Mouse (Mus musculus): ENCODE measurements around the gene Slc39a11.
"Not testable (repeated sequence)": the region's sequence is repeated elsewhere in the genome, so short reads cannot be mapped to it uniquely, and the experiment has no call there.

Gene Slc39a11

DNA sequence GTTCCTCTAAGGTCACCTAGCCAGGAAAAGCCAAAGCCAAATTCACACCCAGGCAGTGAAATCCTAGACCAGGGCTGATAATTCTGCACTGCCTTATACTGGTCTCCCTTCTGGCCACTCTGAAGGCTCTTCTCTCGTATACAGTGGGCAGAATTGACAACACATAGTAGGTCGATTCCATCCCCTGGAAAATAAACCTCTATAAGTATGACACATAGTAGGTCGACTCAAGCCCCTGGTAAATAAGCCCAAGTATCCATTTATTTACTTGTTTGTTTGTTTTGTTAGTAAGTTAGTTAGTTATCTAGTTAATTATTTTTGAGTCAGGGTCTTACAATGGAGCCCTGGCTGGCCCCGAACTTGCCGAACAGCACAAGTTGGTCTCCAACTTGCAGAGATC lies 54.7 kb downstream of the Slc39a11 start:
- no peak for DNase-seq (ENCODE audit: low spot score)

DNA sequence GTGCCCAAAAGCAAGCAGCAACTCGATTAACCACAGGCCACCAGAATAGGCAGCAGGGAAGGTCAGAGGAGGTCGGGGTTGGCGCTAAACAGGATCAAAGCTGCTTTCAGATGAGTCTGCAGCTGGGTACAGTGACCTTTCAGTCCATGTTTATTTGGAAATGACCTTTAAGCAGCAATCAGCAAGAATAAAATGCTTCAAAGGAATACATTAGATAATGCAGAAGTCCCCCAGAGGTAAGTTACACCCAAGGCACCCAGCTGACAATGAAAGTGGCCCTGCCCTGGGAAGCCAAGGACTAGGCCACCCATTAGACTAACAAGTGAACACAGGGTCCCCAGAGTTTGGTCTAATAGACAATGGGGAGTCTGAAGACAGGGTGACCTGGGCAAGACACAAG lies 60.9 kb downstream of the Slc39a11 start:
- DNase-seq (ENCODE audit: low spot score) = no peak

DNA sequence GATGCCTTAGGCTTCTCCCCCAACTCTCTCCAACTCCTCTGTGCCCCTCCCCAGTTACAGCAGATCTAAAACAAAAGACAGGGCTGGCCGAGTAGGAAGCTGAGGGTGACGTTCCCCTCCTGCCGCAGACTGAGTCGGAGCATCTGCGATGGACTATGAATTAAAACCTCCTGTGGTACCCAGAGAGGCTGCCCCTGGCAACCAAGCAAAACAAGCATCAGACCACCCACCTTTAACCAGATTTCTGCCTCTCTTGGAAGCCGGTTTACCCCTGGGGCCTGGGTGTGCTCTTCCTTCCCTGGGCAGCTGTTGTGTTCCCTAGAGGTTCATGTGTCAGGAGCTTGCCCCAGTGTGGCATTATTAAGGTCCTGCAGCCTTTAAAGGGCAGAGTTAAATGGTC lies 63.5 kb downstream of the Slc39a11 start:
- no peak for DNase-seq (ENCODE audit: low spot score)

DNA sequence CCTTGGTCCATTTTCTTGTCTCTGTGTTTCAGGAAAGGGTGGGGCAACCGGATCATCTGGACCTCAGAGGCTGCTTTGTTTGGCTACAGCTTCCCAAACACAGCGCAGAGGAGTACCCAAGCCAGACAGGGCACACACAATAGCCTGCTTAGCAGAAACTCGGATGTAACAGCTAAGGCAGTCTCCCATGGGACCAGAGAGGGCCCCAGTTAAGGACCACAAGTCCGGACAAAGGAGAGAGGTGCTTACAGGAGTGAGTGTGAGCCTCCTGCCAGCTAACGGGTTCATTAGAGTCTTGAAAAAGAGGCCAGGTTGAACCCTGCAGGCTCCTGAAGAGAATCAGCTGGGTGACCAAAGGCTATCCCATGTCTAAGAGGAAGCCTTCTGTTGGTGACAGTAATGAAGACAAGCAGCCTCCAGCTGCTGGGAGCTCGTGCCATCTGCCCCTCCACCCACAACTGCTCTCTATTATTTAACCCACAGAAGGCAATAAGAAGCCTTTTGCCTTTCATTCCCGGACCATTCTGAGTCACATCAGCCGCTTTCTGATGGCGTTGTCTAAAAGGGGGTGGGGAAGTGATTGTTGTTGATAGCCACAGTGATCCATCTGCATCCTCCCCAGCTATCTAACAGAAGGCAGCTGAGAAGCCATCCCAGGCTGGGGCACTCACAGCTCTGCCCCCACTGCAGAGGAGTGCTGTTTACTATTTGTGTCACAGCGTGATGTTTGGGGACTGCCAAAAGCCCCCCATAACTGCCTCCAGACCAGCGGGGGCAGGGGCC lies 65.8 kb downstream of the Slc39a11 start:
- peak; percentile 29 for DNase-seq (ENCODE audit: low spot score)

DNA sequence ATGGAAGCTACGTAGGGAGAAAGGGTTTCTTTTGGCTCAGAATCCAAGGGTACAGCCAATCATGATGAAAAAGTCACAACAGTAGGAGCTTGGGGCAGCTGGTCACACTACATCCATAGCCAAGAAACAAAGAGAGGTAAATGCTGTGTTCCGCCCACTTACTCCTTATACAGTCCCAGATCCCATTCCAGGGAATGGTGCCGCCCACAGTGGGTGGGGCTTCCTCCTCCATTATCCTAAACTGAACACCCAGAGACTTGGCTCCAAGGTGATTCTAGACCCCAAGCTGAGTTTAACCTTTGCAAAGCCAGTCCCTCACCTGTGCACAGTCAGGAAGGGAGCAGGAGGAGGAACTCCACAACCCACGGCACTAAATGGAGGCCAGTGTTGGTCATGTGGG lies 72.7 kb downstream of the Slc39a11 start:
- DNase-seq (ENCODE audit: low spot score) = no peak

DNA sequence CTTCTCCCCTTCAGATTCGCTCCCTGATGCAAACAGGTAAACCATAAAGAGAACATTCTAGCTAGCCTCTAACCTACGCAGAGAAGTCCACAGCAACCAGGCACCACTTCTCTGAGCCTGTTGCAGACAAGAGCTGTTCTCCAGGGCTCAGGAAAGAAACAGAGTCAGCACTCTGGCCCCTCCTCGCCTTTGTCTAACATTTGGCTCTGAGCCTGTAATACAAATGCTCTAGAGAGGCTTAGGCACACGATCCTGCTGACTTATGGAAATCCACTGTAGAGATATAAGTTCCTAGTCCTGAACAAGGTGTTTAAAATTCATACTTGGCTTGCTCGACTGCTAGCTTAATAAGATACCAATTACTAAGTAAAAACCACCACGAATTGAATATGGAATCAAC lies 77.2 kb downstream of the Slc39a11 start:
- no peak for DNase-seq (ENCODE audit: low spot score)

DNA sequence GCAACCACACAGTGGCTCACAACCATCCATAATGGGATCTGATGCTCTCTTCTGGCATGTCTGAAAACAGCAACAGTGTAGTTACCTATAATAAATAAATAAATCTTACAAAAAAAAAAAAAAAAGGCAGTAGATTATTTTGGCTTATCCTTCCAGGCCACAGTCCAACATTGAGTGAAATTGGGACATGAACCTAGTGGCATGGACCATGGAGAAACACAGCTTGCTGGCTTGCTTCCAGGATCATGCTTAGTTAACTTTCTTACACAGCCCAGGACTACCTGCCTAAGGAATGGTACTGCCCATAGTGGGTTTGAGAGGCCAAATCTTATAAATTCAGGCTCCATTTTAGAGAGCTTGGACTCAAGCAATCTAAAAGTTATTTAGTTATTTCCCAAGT lies 78.3 kb downstream of the Slc39a11 start:
- no peak for DNase-seq (ENCODE audit: low spot score)

DNA sequence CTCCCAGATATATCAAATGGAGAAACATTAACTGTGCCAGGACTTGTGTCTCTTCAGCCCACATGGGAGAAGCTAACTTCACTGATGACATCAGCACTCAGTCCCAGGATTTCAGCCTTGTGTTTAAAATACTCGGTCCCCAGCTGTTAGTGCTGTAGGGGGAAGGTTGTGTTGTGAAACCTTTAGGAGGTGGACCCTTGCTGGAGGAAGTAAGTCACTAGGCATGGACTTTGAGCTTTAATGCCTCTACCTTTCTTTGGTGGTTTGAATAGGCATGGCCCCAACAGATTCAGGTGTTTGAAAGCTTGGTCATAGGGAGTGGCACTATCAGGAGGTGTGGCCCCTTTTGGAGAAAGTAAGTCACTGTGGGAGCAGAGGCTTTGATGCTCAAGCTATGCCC lies 80.9 kb downstream of the Slc39a11 start:
- DNase-seq (ENCODE audit: low spot score) = no peak

DNA sequence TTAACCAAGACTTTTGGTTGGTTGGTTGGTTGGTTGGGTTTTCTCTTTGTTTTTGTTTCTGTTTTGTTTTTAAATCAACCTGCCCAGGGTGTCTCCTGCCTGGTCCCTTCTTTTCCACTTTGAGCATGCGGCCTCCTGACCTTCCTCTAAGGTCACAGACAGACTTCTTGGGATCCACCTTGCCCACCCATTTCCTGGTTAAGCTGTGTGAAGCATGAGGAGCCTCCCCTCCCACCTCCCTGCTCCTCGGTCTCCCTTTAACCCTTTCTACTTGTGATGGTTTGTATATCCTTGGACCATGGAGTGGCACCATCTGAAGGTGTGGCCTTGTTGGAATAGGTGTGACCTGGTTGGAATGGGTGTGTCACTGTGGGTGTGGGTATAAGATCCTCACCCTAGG lies 82.0 kb downstream of the Slc39a11 start:
- not testable (repeated sequence) for DNase-seq (ENCODE audit: low spot score)

DNA sequence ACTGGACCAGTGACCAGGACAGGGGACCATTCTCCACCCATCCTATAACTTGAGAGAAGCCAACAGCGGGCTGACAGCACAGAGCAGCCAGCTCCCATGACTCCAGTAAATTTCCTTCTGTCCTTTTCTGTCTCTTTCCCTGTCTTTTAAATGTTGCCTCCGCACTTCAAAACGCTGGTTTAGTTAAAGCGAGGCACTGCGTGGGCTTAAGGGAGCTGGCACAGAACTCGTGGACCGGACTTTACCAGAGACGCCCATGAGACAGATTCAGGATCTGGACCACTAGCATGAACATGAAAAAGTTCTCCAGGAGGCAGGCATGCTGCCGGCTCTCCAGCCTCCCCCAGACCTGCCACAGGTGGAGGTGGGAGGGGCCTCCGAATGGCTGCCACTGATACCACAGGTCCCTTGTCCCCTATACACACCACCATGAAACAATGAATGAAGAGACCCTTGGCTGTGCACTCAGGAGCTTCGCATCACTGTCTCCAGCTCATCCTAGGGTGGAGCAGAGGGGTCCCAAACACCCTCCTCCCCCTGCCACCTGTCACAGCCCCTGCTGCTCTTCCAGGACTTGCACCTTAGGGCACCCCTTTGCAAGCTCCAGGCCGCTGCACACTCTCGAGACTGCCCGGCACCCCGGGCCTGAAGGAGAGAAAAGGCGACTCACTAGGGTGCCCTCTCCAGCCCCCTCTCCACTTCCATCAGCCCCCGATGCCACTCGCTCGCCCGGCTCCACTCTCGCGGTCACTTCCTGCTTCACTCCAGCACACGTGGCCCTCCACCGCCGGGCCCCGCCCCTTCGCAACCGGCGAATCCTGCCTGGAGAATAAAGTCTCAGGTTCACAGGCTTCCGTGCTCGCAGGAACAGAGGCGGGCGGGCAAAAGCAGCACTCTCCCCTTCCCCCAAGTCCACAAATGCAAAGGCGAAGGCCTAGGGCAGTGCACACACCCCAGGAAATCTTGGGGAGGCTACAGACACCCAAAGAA lies 84.6 kb downstream of the Slc39a11 start:
- peak; percentile 79 for DNase-seq (ENCODE audit: low spot score)

DNA sequence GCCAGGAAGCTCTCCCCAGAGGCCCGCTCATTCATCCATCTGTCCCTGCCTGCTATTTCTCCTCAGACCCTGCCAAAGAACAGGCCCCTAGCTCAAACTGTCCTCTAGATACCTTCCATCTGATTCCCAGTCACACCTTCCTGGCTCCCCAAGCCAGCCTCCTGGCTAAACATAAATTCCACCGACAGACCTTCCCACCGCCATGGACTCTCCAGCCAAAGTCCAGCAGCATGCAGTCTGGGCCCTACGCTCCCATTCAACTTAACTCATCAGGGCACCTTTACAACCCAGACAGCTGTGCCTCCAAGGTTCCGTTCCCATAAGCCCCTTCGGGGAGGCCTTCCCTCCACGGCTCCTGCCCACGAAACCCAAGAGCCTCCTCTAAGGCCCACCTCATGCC lies 87.6 kb downstream of the Slc39a11 start:
- DNase-seq (ENCODE audit: low spot score) = no peak

DNA sequence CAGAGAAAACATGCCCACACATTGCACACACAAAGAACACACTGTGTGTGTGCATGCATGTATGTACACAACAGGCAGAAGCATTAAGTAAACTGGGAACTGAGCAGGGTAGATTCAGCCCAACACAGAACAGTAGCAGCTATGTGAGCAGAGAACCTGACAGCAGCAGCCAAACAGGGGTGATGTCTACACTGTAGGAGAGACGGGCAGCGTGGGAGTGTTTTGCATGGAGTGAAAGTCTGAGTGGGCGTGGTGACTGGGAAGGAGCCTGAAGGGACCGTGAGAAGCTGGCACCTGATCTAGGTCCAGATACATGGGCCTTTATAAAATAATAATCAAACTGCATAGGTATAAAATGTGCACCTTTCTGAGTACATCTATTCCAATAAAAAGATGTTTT lies 89.7 kb downstream of the Slc39a11 start:
- DNase-seq (ENCODE audit: low spot score) = peak; percentile 17

DNA sequence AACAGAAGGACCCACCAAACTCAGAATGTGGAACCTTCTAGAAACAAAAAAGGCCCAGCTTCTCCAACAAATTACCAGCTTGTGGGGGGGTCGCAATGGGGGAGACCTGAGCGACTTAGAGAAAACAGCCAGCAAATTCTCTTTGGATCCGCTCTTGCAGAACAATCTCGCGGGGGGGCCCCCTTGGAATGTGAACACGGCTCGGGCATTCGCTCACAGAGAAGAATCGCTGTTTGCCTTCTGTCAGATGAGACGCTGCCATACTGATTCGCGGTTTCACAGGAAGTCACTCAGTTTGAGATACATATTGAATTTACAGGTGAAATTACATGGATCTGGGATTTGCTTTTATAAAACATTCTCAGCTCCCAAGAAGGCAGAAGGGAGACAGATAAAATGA lies 91.4 kb downstream of the Slc39a11 start:
- no peak for DNase-seq (ENCODE audit: low spot score)

DNA sequence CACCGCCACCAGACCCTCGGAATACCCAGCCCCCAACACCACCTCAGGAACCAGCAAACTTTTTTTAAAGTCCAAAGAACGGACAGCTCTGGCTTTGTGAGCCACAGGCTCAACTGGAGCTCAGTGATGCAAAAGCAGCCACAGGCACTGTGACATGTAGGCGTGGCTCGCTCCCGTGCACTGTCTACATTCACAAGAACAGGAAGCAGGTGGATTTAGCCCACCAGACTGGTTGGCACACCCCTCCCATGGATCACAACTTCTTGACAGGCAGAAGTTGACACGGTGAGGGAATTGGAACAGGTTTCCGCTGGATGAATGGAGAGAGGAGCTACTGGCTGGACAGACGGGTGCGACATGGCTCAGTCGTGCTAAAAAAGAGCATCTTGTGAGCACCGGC lies 93.7 kb downstream of the Slc39a11 start:
- no peak for DNase-seq (ENCODE audit: low spot score)

DNA sequence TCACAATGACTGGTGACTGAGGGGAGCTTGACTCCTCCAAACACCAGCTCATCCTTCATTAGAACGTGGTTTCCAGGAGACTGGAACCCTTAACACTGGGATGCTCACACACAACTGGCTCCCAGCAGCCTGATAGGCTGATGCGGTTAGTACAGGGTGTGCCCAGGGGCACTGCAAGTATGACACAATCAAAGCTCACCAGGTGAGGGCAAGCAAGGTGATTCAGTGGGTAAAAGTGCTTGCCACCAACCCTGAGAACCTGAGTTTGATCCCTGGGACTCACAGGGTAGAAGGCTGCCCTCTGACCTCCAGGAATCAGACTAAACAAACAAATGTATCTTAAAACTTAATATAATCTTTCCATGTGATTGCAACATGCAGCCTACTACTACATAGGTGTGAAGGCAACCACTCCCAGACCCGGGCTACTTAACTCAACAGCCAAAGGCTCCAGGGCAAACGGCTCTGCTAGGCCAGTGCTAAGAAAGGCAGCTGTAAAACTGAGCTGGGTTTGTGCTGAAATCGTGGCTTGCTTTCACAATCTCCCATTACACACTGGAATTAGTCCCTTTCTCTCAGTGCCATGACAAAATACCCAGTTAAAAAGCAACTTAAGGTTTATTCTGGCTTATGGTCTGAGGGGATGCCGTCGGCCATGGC lies 95.0 kb downstream of the Slc39a11 start:
- no peak for DNase-seq (ENCODE audit: low spot score)

DNA sequence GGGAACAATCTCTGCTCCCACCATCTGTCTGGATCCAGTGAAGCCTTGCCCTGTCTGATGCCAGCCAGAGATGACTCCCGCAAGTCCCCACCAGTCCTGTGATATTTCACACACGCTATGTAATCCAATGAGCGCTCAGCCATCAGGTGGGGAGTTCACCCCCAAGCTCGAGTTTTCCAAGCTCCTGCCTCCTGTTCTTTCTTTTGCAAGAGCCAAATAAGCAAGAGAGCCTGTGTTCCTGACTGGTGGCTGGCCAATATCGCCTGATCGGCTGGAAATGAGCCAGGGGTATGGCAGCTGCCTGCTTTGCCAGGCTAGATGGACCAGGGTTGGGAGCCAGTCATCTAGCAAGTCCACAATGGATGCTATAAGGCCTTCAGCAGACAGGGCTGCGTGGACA lies 95.7 kb downstream of the Slc39a11 start:
- DNase-seq (ENCODE audit: low spot score) = peak; percentile 39

DNA sequence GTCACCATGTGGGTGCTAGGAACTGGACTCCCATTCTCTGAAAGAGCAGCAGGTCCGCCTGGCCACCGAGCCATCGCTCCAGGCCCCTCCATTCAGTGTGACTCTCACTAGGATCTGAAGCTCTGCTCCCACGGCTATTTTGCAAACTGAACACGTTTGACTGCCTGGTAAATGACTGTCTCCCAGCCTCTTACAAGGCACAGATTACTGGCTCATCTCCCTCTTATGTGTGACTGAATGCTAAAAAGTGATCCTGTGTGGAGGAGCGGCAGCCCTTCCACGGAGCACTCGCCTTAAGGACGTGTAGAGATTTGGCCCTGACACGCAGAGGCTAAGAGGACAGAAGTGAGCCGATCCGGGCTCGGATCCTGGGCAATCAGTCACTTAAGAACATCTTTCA lies 96.3 kb downstream of the Slc39a11 start:
- peak; percentile 14 for DNase-seq (ENCODE audit: low spot score)

DNA sequence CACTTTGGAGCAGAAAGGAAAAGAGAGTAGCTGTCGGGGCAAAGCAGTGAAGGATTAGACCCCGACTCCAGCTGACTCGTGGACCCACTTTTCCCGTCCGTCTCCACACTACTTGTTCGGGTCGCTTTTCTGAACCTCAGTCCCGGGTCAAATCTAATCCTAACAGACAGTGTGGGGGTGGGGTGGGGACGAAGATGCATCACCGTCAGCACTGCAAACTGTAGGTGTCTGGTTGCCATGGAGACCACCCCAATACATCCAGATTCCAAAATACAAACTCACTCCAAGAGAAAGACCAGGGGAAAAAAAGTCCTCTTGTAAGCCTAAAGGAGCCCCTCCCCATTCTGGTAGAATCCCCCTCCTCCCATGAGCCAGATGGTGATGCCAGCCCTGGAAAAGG lies 97.3 kb downstream of the Slc39a11 start:
- DNase-seq (ENCODE audit: low spot score) = peak; percentile 23

DNA sequence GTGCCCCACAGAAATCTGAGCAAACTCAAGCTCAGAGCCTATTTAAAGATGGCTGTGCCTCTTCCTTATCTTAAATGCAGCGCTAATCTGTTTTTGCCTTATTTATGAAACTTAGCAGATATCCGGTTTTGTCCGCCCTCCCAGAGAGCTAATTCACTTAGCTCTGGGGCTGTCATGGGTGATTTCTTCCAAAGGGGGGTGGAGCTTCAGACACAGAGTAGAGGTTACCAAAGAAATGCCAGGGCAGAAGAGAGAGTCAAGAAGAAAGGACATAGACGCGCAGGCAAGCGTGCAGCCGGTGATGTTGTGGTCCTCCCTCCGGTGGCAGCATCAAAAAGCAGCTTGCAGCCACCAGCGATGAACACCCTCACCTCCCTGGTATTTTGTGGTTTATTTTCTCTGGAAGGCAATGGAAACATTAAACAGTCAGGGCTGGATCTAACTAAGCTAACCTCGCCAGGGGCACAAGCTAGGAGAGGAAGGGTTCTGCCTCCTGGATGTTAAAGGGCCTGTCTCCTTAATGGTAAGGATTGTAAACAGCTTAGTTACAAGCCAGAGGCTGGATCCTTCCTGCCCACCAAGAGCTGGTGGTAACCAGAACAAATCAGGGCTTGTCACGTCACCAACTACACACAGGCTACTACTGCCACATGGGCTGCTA lies 103.5 kb downstream of the Slc39a11 start:
- DNase-seq (ENCODE audit: low spot score) = no peak

DNA sequence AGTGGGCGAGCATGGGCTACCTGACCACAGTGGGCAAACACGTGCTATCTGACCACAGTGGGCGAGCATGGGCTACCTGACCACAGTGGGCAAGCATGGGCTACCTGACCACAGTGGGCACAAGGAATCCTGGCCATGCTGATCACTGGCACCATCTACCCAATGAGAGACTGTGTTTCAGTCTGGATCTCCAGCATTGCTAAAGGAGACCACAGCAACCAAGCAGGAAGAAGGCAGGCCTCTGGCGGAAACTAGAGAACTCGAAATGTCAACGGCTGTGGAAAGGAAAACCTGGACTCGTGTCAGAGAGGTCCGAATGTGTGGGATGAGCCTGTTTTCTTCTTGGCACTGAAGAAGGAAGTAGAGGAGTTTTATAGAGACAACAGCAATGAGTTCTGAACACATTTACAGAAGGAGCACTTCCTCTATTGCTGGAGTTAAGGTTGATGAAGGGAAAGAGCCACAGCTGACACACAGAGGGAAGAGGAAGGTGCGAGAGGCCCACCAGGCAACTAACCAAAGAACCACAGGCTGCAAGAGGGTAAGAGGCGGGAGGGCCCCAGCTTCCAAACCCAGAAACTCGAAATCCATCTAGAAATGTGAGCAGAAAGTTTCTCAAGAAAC lies 105.8 kb downstream of the Slc39a11 start:
- DNase-seq (ENCODE audit: low spot score) = no peak

DNA sequence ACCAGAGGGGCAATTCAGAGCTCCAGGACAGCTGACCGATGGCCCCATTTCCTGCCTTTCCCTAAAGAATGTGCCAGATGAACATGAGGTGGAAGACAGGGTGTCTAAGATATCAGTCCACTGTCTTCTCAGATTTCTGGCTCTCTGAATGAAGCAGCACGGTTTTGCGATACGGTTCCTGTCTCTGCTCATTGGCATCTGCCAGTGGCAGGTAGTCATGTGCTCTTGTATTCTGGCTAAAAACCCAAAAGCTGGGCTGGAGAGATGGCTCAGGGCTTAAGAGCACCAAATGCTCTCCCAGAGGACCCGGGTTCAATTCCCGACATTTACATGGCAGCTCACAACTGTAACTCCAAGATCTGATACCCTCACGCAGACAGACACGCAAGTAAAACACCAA lies 108.8 kb downstream of the Slc39a11 start:
- no peak for DNase-seq (ENCODE audit: low spot score)

Data from layer of hippocampus, adult 11-12 months (tissue).